Mouse (Mus musculus) left cerebral cortex, adult 8-10 months (tissue): ENCODE data around the gene Itgb2. TPM values are rescaled to one million over a fixed set of nuclear protein-coding genes. Genes with fewer than 3 reads are reported as not detected.

Experiments used
- DNase-seq, 2 experiments: peaks; one replicate each; pipeline ENCODE4 v3.0.0; 2022; ENCODE audit warnings: low spot score in 2 of 2
- total RNA-seq, 4 experiments: library from RNA; stranded (reverse); gene quantifications; 2 replicates each; pipeline ENCODE4 v1.2.4; 2022

Gene Itgb2
- total RNA-seq, 4 experiments from 2014 or later: 3.8 to 20.4 (median 8.9) TPM

GRCm38 (mm10) chr10:77548576-77548975, 18.5 kb downstream of the Itgb2 start:
- DNase-seq: no peak

- DNase-seq: no peak
These were observed 20.8 kb downstream of the Itgb2 start for GRCm38 (mm10) chr10:77550874-77551273.

GRCm38 (mm10) chr10:77552162-77552561, 22.1 kb downstream of the Itgb2 start:
- DNase-seq: no peak

GRCm38 (mm10) chr10:77553285-77553684, 23.2 kb downstream of the Itgb2 start:
- DNase-seq: no peak

GRCm38 (mm10) chr10:77554918-77555317, 24.9 kb downstream of the Itgb2 start:
- no peak for DNase-seq

GRCm38 (mm10) chr10:77556631-77557030, 26.6 kb downstream of the Itgb2 start:
- no peak for DNase-seq

- no peak for DNase-seq
These were observed 27.6 kb downstream of the Itgb2 start for GRCm38 (mm10) chr10:77557641-77558040.

GRCm38 (mm10) chr10:77560090-77560489, 30.0 kb downstream of the Itgb2 start:
- DNase-seq: no peak

GRCm38 (mm10) chr10:77560830-77561229, 30.8 kb downstream of the Itgb2 start:
- no peak for DNase-seq

- DNase-seq: no peak
These were observed 31.5 kb downstream of the Itgb2 start for GRCm38 (mm10) chr10:77561508-77561907.

- DNase-seq: no peak
These were observed 35.0 kb downstream of the Itgb2 start for GRCm38 (mm10) chr10:77565005-77565404.

- peak in 1 of 2 experiments; percentile 46 for DNase-seq
These were observed 36.6 kb downstream of the Itgb2 start for GRCm38 (mm10) chr10:77566651-77567050.

- DNase-seq: no peak
These were observed 39.4 kb downstream of the Itgb2 start for GRCm38 (mm10) chr10:77569481-77569880.

- DNase-seq: no peak
These were observed 40.1 kb downstream of the Itgb2 start for GRCm38 (mm10) chr10:77569973-77570658.

GRCm38 (mm10) chr10:77572225-77572624, 42.2 kb downstream of the Itgb2 start:
- no peak for DNase-seq

GRCm38 (mm10) chr10:77573162-77573561, 43.1 kb downstream of the Itgb2 start:
- no peak for DNase-seq

GRCm38 (mm10) chr10:77580027-77580920, 50.2 kb downstream of the Itgb2 start:
- DNase-seq: no peak

GRCm38 (mm10) chr10:77581023-77581407, 51.0 kb downstream of the Itgb2 start:
- DNase-seq: no peak

GRCm38 (mm10) chr10:77581408-77582284, 51.6 kb downstream of the Itgb2 start, which contains the start of gene Pttg1ip:
Pttg1ip (plus strand) TSS chr10:77581720.
- peak; percentile 85 to 96 for DNase-seq

GRCm38 (mm10) chr10:77582285-77582618, 52.2 kb downstream of the Itgb2 start:
- DNase-seq: no peak

- DNase-seq: no peak
These were observed 53.9 kb downstream of the Itgb2 start for GRCm38 (mm10) chr10:77583795-77584422.
